Mouse (Mus musculus) testis, postnatal 14 days (tissue): ENCODE measurements around the gene Gm29289.
"Not testable (repeated sequence)": the region's sequence is repeated elsewhere in the genome, so short reads cannot be mapped to it uniquely, and the experiment has no call there.

ENCODE experiments used
- DNase-seq: peaks from one replicate; pipeline ENCODE4 v3.0.0; 2021; ENCODE audit warnings: low spot score

The Gm29289 gene

GRCm38 (mm10) chrY:2932282-2932681 is at the start of gene Gm29289:
Gene Gm29289 (plus strand): TSS chrY:2932582.
- not testable (repeated sequence) for DNase-seq

DNA sequence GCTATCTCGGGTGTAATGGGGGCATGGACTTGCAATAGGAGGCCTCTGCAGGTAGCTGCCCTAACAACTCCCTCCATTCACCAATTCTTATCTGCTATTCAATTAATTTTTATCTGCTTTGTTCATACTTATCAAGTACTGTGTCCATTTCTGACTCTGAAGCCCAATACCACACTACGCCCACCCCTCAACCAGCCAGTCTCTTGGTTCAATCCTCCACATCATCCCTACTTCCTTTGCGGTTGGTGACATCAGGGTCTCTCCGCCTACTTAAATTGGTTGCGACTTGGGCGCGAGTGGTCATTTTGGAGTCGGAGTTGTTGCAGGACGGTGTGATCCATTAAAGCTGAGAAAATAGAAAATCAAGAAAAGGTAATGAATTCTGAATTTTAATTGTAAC is 31.7 kb upstream of the Gm29289 start, which contains the start of gene Gm10352:
Gm10352 (plus strand) TSS at position 301 of the 400 bp plus-strand sequence.
- not testable (repeated sequence) for DNase-seq
